8 mouse cellular contexts compared by ENCODE assay signal in genomic region chr2:32360741-32361140, GRCm38 (mm10). TPM values are rescaled to one million over a fixed set of nuclear protein-coding genes. Genes with fewer than 3 reads are reported as not detected.
DNase-seq lines count a peak whose midpoint lies in the region; ATAC-seq and TF ChIP-seq lines count a peak whose summit lies in the region.

No protein-coding gene starts in this region.

- ATAC-seq in heart, embryonic 12.5 days (ENCODE audit: insufficient number of reproducible peaks, low FRiP score) = no peak
- no peak for ATAC-seq in kidney, embryonic 16.5 days (ENCODE audit: low FRiP score, low TSS enrichment)
- no peak for ATAC-seq in stomach, embryonic 16.5 days (ENCODE audit: insufficient read depth, low FRiP score)

- H3K4me2 ChIP-seq in heart, embryonic 12.5 days = peak overlapping the region; percentile 88
- peak overlapping the region; percentile 80 for H3K4me2 ChIP-seq in kidney, embryonic 16.5 days (replicated peaks; ENCODE audit: low read depth, low read length)
- peak overlapping the region; percentile 75 for H3K4me2 ChIP-seq in stomach, embryonic 16.5 days (ENCODE audit: low read depth, low read length)

- 12% methylated on average over 14 of the region's 14 CpGs for WGBS in bone marrow, adult 2 months
- 6% methylated on average over 14 of the region's 14 CpGs for WGBS in heart, embryonic 12.5 days
- 2% methylated on average over 14 of the region's 14 CpGs for WGBS in kidney, embryonic 16.5 days
- 3% methylated on average over 14 of the region's 14 CpGs for WGBS in liver, adult 2 months
- 5% methylated on average over 14 of the region's 14 CpGs for WGBS in stomach, embryonic 16.5 days

- no peaks in the 10 kb centered on the region for H3K9me3 ChIP-seq in heart, embryonic 12.5 days (replicated peaks)
- no peaks in the 10 kb centered on the region for H3K9me3 ChIP-seq in kidney, embryonic 16.5 days (ENCODE audit: low read length)
- H3K9me3 ChIP-seq in stomach, embryonic 16.5 days (replicated peaks; ENCODE audit: control insufficient read depth, low read length) = no peaks in the 10 kb centered on the region

- no peak overlapping the region for H3K27ac ChIP-seq in bone marrow, adult 2 months (ENCODE audit: control insufficient read depth, insufficient read depth, low read depth, low read length, poor library complexity)
- H3K27ac ChIP-seq in embryonic fibroblast, embryonic 13.5 days (ENCODE audit: insufficient read depth, low read length) = no peak overlapping the region
- no peak overlapping the region for H3K27ac ChIP-seq in heart, embryonic 12.5 days (ENCODE audit: poor library complexity, severe bottlenecking)
- H3K27ac ChIP-seq in kidney, embryonic 16.5 days (ENCODE audit: low read length) = no peak overlapping the region
- H3K27ac ChIP-seq in liver, adult 2 months (replicated peaks; ENCODE audit: insufficient read depth, low read depth, low read length) = peak overlapping the region; percentile 93
- no peak overlapping the region for H3K27ac ChIP-seq in stomach, embryonic 16.5 days (ENCODE audit: low read length)

- no peak for TF ChIP-seq POLR2A in bone marrow, adult 2 months (IDR thresholded peaks at IDR 0.05; ENCODE audit: borderline replicate concordance, control insufficient read depth, low read depth, low read length)
- no peak for TF ChIP-seq POLR2A in embryonic fibroblast, embryonic 13.5 days (IDR thresholded peaks at IDR 0.05; ENCODE audit: low read depth, low read length)
- no peak for TF ChIP-seq POLR2A in liver, adult 2 months (IDR thresholded peaks at IDR 0.05; ENCODE audit: extremely low read depth, insufficient read depth, low read length)

- no peak for TF ChIP-seq CTCF in bone marrow, adult 2 months (IDR thresholded peaks at IDR 0.05; ENCODE audit: control insufficient read depth, insufficient read depth, low read length)
- TF ChIP-seq CTCF in embryonic fibroblast, embryonic 13.5 days (IDR thresholded peaks at IDR 0.05; ENCODE audit: borderline replicate concordance, insufficient read depth, low read length) = no peak
- TF ChIP-seq CTCF in liver, adult 2 months (IDR thresholded peaks at IDR 0.05; ENCODE audit: low read depth, low read length) = no peak

- 0 out of 2 replicates have a peak, but pooled peaks cover 3% of the 10 kb centered on the region for H3K27me3 ChIP-seq in heart, embryonic 12.5 days (replicated peaks)
- H3K27me3 ChIP-seq in kidney, embryonic 16.5 days (ENCODE audit: insufficient read depth, low read length) = no peaks in the 10 kb centered on the region
- no peaks in the 10 kb centered on the region for H3K27me3 ChIP-seq in liver, adult 2 months (ENCODE audit: control insufficient read depth, insufficient read depth, low read length)
- no peaks in the 10 kb centered on the region for H3K27me3 ChIP-seq in stomach, embryonic 16.5 days (ENCODE audit: control insufficient read depth, insufficient read depth, low read length)

- no peaks in the 10 kb centered on the region; the same call in 1 of the 2 replicates for H3K4me1 ChIP-seq in bone marrow, adult 2 months (ENCODE audit: control insufficient read depth, insufficient read depth, low read length)
- H3K4me1 ChIP-seq in embryonic fibroblast, embryonic 13.5 days (ENCODE audit: control insufficient read depth, insufficient read depth, low read length) = no peaks in the 10 kb centered on the region; the same call in 1 of the 2 replicates
- peaks cover 28% of the 10 kb centered on the region for H3K4me1 ChIP-seq in heart, embryonic 12.5 days (replicated peaks)
- peaks cover 19% of the 10 kb centered on the region for H3K4me1 ChIP-seq in kidney, embryonic 16.5 days (ENCODE audit: insufficient read depth, low read length)
- peaks cover 7% of the 10 kb centered on the region; the same call in 1 of the 2 replicates for H3K4me1 ChIP-seq in liver, adult 2 months (ENCODE audit: control insufficient read depth, insufficient read depth, low read length)
- peaks cover 16% of the 10 kb centered on the region; the same call in 1 of the 2 replicates for H3K4me1 ChIP-seq in stomach, embryonic 16.5 days (ENCODE audit: control insufficient read depth, insufficient read depth, low read length)

- H3K4me3 ChIP-seq in bone marrow, adult 2 months (replicated peaks; ENCODE audit: control insufficient read depth, low read depth, low read length) = peak overlapping the region; percentile 66
- H3K4me3 ChIP-seq in embryonic fibroblast, embryonic 13.5 days (ENCODE audit: insufficient read depth, low read length) = peak overlapping the region; percentile 47
- H3K4me3 ChIP-seq in heart, embryonic 12.5 days = peak overlapping the region; percentile 49
- peak overlapping the region; percentile 47 for H3K4me3 ChIP-seq in kidney, embryonic 16.5 days (ENCODE audit: low read length)
- H3K4me3 ChIP-seq in liver, adult 2 months (ENCODE audit: insufficient read depth, low read depth, low read length) = peak overlapping the region; percentile 46
- H3K4me3 ChIP-seq in stomach, embryonic 16.5 days (replicated peaks; ENCODE audit: low read length) = peak overlapping the region; percentile 44

- H3K9ac ChIP-seq in heart, embryonic 12.5 days = peak overlapping the region; percentile 63; the same call in 1 of the 2 replicates
- peak overlapping the region; percentile 66 for H3K9ac ChIP-seq in kidney, embryonic 16.5 days (replicated peaks; ENCODE audit: low read length)
- H3K9ac ChIP-seq in liver, adult 2 months (ENCODE audit: low read depth, low read length) = peak overlapping the region; percentile 61
- H3K9ac ChIP-seq in stomach, embryonic 16.5 days (ENCODE audit: low read length) = no peak overlapping the region; the same call in 1 of the 2 replicates

- H3K79me2 ChIP-seq in liver, adult 2 months (ENCODE audit: control insufficient read depth, insufficient read depth, low read length) = peaks cover 3% of the 10 kb centered on the region; the same call in 1 of the 2 replicates

- peaks cover 16% of the 10 kb centered on the region for H3K36me3 ChIP-seq in heart, embryonic 12.5 days
- H3K36me3 ChIP-seq in kidney, embryonic 16.5 days (ENCODE audit: insufficient read depth, low read length) = peaks cover 5% of the 10 kb centered on the region
- no peaks in the 10 kb centered on the region for H3K36me3 ChIP-seq in liver, adult 2 months (ENCODE audit: control insufficient read depth, insufficient read depth, low read length)
- no peaks in the 10 kb centered on the region for H3K36me3 ChIP-seq in stomach, embryonic 16.5 days (ENCODE audit: control insufficient read depth, insufficient read depth, low read length)

- peak; percentile 66 to 67 for DNase-seq in B cell, adult 2 months
- peak; percentile 90 for DNase-seq in liver, adult 2 months (ENCODE audit: extremely low read depth, low read depth, low spot score)
- peak; percentile 46 to 60 for DNase-seq in natural killer cell, adult 2 months (ENCODE audit: low spot score in 2 of 2)

RNA-seq across cellular contexts. Expression of gene Dnm1, which starts 7.6 kb away (rescaled TPM):
- polyA plus RNA-seq in bone marrow, adult 2 months (2011; ENCODE audit: insufficient read depth, insufficient read length, low replicate concordance, missing spikeins) = 1.4 and 1.9 TPM in 2 replicates
- polyA plus RNA-seq in embryonic fibroblast, embryonic 13.5 days (2011; ENCODE audit: insufficient read length, low read depth, missing spikeins) = 37.2 and 52.6 TPM in 2 replicates
- 6.2 and 7.6 TPM in 2 replicates for polyA plus RNA-seq in heart, embryonic 12.5 days (2016; fragmentation: Nextera tagmentation; extraction: Ambion mirVana)
- 5.4 TPM in 2 replicates for polyA plus RNA-seq in kidney, embryonic 16.5 days (2015; fragmentation: Nextera tagmentation; extraction: Ambion mirVana)
- total RNA-seq in liver, adult 2 months (2014; rRNA removed) = 0.09 and 0.40 TPM in 2 replicates
- polyA plus RNA-seq in liver, adult 2 months (2012; rRNA removed) = 0.60 and 0.90 TPM in 2 replicates
- polyA plus RNA-seq in stomach, embryonic 16.5 days (2015; fragmentation: Nextera tagmentation; extraction: Ambion mirVana) = 8.1 and 8.2 TPM in 2 replicates

RNA-seq across cellular contexts. Expression of gene Ciz1, which starts 8.6 kb away (rescaled TPM):
- 71.7 and 127 TPM in 2 replicates for polyA plus RNA-seq in bone marrow, adult 2 months (2011; ENCODE audit: insufficient read depth, insufficient read length, low replicate concordance, missing spikeins)
- polyA plus RNA-seq in embryonic fibroblast, embryonic 13.5 days (2011; ENCODE audit: insufficient read length, low read depth, missing spikeins) = 41.8 and 47.6 TPM in 2 replicates
- polyA plus RNA-seq in heart, embryonic 12.5 days (2016; fragmentation: Nextera tagmentation; extraction: Ambion mirVana) = 40.5 and 42.2 TPM in 2 replicates
- polyA plus RNA-seq in kidney, embryonic 16.5 days (2015; fragmentation: Nextera tagmentation; extraction: Ambion mirVana) = 54.9 and 66.7 TPM in 2 replicates
- 9.5 and 10.0 TPM in 2 replicates for total RNA-seq in liver, adult 2 months (2014; rRNA removed)
- 47.1 and 71.7 TPM in 2 replicates for polyA plus RNA-seq in liver, adult 2 months (2012; rRNA removed)
- polyA plus RNA-seq in stomach, embryonic 16.5 days (2015; fragmentation: Nextera tagmentation; extraction: Ambion mirVana) = 41.9 and 45.4 TPM in 2 replicates

RNA-seq across cellular contexts. Expression of gene 1110008P14Rik, which starts 21.0 kb away (rescaled TPM):
- 28.0 and 39.6 TPM in 2 replicates for polyA plus RNA-seq in bone marrow, adult 2 months (2011; ENCODE audit: insufficient read depth, insufficient read length, low replicate concordance, missing spikeins)
- 28.8 and 30.3 TPM in 2 replicates for polyA plus RNA-seq in embryonic fibroblast, embryonic 13.5 days (2011; ENCODE audit: insufficient read length, low read depth, missing spikeins)
- 48.2 and 48.9 TPM in 2 replicates for polyA plus RNA-seq in heart, embryonic 12.5 days (2016; fragmentation: Nextera tagmentation; extraction: Ambion mirVana)
- polyA plus RNA-seq in kidney, embryonic 16.5 days (2015; fragmentation: Nextera tagmentation; extraction: Ambion mirVana) = 50.1 and 51.6 TPM in 2 replicates
- 25.8 and 32.5 TPM in 2 replicates for total RNA-seq in liver, adult 2 months (2014; rRNA removed)
- 103 and 144 TPM in 2 replicates for polyA plus RNA-seq in liver, adult 2 months (2012; rRNA removed)
- 41.5 and 41.9 TPM in 2 replicates for polyA plus RNA-seq in stomach, embryonic 16.5 days (2015; fragmentation: Nextera tagmentation; extraction: Ambion mirVana)

RNA-seq across cellular contexts. Expression of gene Lcn2, which starts 27.3 kb away (rescaled TPM):
- 436 and 1,079 TPM in 2 replicates for polyA plus RNA-seq in bone marrow, adult 2 months (2011; ENCODE audit: insufficient read depth, insufficient read length, low replicate concordance, missing spikeins)
- not detected in 2 replicates for polyA plus RNA-seq in embryonic fibroblast, embryonic 13.5 days (2011; ENCODE audit: insufficient read length, low read depth, missing spikeins)
- 0.14 and 0.38 TPM in 2 replicates for polyA plus RNA-seq in heart, embryonic 12.5 days (2016; fragmentation: Nextera tagmentation; extraction: Ambion mirVana)
- polyA plus RNA-seq in kidney, embryonic 16.5 days (2015; fragmentation: Nextera tagmentation; extraction: Ambion mirVana) = 9.0 and 12.7 TPM in 2 replicates
- 2.1 and 10.0 TPM in 2 replicates for total RNA-seq in liver, adult 2 months (2014; rRNA removed)
- polyA plus RNA-seq in liver, adult 2 months (2012; rRNA removed) = 29.3 and 45.5 TPM in 2 replicates
- polyA plus RNA-seq in stomach, embryonic 16.5 days (2015; fragmentation: Nextera tagmentation; extraction: Ambion mirVana) = 21.1 and 23.6 TPM in 2 replicates

RNA-seq across cellular contexts. Expression of gene Ptges2, which starts 35.0 kb away (rescaled TPM):
- 3.6 and 15.0 TPM in 2 replicates for polyA plus RNA-seq in bone marrow, adult 2 months (2011; ENCODE audit: insufficient read depth, insufficient read length, low replicate concordance, missing spikeins)
- polyA plus RNA-seq in embryonic fibroblast, embryonic 13.5 days (2011; ENCODE audit: insufficient read length, low read depth, missing spikeins) = 14.3 and 18.0 TPM in 2 replicates
- 39.9 and 44.9 TPM in 2 replicates for polyA plus RNA-seq in heart, embryonic 12.5 days (2016; fragmentation: Nextera tagmentation; extraction: Ambion mirVana)
- polyA plus RNA-seq in kidney, embryonic 16.5 days (2015; fragmentation: Nextera tagmentation; extraction: Ambion mirVana) = 38.3 and 39.5 TPM in 2 replicates
- 22.6 and 30.7 TPM in 2 replicates for total RNA-seq in liver, adult 2 months (2014; rRNA removed)
- polyA plus RNA-seq in liver, adult 2 months (2012; rRNA removed) = 24.4 and 25.5 TPM in 2 replicates
- polyA plus RNA-seq in stomach, embryonic 16.5 days (2015; fragmentation: Nextera tagmentation; extraction: Ambion mirVana) = 23.7 and 26.7 TPM in 2 replicates
